Mouse (Mus musculus) forebrain, embryonic 16.5 days (tissue): Measurements from ENCODE around the gene Specc1. TPM values are rescaled to one million over a fixed set of nuclear protein-coding genes. Genes with fewer than 3 reads are reported as not detected.
A peak's percentile ranks its signal among the peaks of the same experiment; 100 is the strongest.

Source experiments
- ATAC-seq: fragments of 200-750 bp; cut with Nextera tagmentation; 2 replicates; pipeline ENCODE4 v1.8.0; 2017; ENCODE audit warnings: mild to moderate bottlenecking, moderate library complexity
- H3K27ac ChIP-seq: fragments of 300-500 bp; sonication (generic); 2 replicates; pipeline ENCODE4 v1.5.1; 2014; ENCODE audit warnings: low read length, control low read depth
- H3K27me3 ChIP-seq: fragments of 300-500 bp; sonication (generic); replicated peaks from 2 replicates; pipeline ENCODE4 v1.6.1; 2014; ENCODE audit warnings: low read length; ENCODE audit not compliant: control insufficient read depth, insufficient read depth
- H3K36me3 ChIP-seq: fragments of 300-500 bp; sonication (generic); 2 replicates; pipeline ENCODE4 v1.6.1; 2014; ENCODE audit not compliant: control insufficient read depth, insufficient read depth
- H3K4me1 ChIP-seq: fragments of 300-500 bp; sonication (generic); replicated peaks from 2 replicates; pipeline ENCODE4 v1.6.1; 2014; ENCODE audit warnings: low read length; ENCODE audit not compliant: control insufficient read depth, insufficient read depth
- H3K4me2 ChIP-seq: fragments of 300-500 bp; sonication (generic); 2 replicates; pipeline ENCODE4 v1.6.1; 2014; ENCODE audit warnings: mild to moderate bottlenecking, low read length, control low read depth
- H3K4me3 ChIP-seq: fragments of 300-500 bp; sonication (generic); replicated peaks from 2 replicates; pipeline ENCODE4 v1.5.1; 2014; ENCODE audit warnings: mild to moderate bottlenecking, low read length, control low read depth
- H3K9ac ChIP-seq: fragments of 300-500 bp; sonication (generic); replicated peaks from 2 replicates; pipeline ENCODE4 v1.6.1; 2014; ENCODE audit warnings: low read depth, low read length, control low read depth
- H3K9me3 ChIP-seq: fragments of 300-500 bp; sonication (generic); 2 replicates; pipeline ENCODE4 v1.6.1; 2016; ENCODE audit warnings: low read length; ENCODE audit not compliant: control insufficient read depth
- WGBS: fragments of 180-500 bp; shearing (Covaris S2); extraction: QIAGEN DNeasy Blood & Tissue Kit; methylation state at CpG from one replicate; pipeline ENCODE4 v1.1.7; 2014; 5-methylcytosine and 5-hydroxymethylcytosine counted together
- polyA plus RNA-seq: library from polyadenylated mRNA; unstranded; fragments of >200 nt; fragmentation: Nextera tagmentation; extraction: Ambion mirVana; gene quantifications from 2 replicates; pipeline ENCODE4 v1.2.1, GENCODE M21; 2015

Gene Specc1
- polyA plus RNA-seq, 1 experiment from 2014 or later, result 9.4 TPM

DNA sequence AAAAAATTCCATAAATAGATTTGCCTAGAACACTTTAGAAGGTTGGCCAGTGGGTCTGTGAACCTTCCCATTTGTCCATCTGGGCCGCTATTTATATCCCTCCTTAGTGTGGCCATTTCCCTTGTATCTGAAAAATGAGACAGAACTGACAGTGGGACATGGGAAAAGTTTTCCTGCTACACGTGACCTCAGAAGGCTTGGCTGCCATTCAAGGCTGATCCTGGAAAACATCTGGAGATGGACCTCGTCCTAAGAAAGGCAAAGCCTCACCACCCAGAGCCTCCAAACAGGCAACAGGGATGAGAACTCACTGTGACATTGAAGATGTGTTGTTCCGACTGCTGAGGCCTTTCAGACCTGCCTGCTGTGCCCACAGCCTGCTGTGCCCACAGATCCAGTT, 268.2 kb downstream of the Specc1 start:
- WGBS, result 82% methylated on average over 4 of the region's 4 CpGs
- Histone ChIP-seq H3K9me3 (no peaks in the 10 kb centered on the region), H3K4me3 (no peak overlapping the region), H3K9ac (no peak overlapping the region), H3K4me2 (no peak overlapping the region), H3K4me1 (no peaks in the 10 kb centered on the region), H3K27ac (no peak overlapping the region), H3K27me3 (no peaks in the 10 kb centered on the region), H3K36me3 (no peaks in the 10 kb centered on the region)
- ATAC-seq, result no peak

- WGBS, result 82% methylated on average over 12 of the region's 12 CpGs
Observed at GRCm38 (mm10) chr11:62240631-62241261, 284.2 kb downstream of the Specc1 start.

DNA sequence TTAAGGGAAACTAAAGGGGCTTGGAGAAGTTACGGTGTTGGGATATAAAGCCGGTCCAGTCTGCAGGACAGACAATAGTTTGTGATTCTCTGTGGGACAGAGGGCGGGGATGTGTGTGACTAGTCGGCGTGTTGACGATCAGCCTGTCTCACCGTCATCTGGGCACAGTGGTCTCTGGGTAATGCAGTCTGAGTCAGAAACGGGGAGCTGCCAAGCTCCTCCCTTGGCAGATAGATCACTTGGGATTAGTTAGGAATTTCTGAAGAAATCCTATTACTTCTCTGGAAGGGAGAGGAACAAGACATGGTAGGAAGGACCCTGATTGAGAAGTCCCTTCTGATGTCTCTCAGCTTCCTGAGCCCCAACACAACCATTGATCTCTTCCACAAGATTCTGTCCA, 287.3 kb downstream of the Specc1 start:
- Histone ChIP-seq H3K27ac (no peak overlapping the region), H3K27me3 (peaks cover 5% of the 10 kb centered on the region; the same call in 1 of the 2 replicates), H3K4me2 (no peak overlapping the region), H3K9ac (no peak overlapping the region), H3K9me3 (no peaks in the 10 kb centered on the region), H3K36me3 (no peaks in the 10 kb centered on the region), H3K4me3 (no peak overlapping the region), H3K4me1 (peaks cover 6% of the 10 kb centered on the region)
- WGBS, result 84% methylated on average over 8 of the region's 8 CpGs
- no peak for ATAC-seq

More at GRCm38 (mm10) chr11:62240631-62241261, 284.2 kb downstream of the Specc1 start:
- no peak for ATAC-seq
- Histone ChIP-seq H3K36me3 (no peaks in the 10 kb centered on the region), H3K27ac (no peak overlapping the region), H3K9ac (no peak overlapping the region), H3K27me3 (no peaks in the 10 kb centered on the region), H3K4me1 (no peaks in the 10 kb centered on the region), H3K4me3 (no peak overlapping the region), H3K4me2 (no peak overlapping the region), H3K9me3 (no peaks in the 10 kb centered on the region)

DNA sequence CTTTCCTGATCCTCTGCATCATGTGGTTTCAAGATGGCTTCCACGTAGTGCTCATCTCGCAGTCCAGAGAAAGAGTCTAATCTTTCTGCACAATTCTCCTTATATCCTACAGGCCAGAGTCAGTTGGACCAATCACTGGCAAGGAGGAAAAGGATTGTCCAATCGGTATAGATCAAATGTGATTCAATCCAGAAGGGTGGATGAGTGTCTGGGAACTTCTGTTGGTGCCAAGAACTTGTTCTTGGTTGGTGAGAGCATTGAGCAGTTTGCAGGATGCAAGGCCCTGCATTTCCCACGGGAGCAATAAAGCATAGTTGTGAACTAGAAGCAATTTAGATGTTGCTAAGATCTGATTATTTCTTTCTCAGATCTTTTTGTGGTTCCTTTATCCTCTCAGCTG, 287.9 kb downstream of the Specc1 start:
- Histone ChIP-seq H3K4me1 (peaks cover 12% of the 10 kb centered on the region), H3K9me3 (no peaks in the 10 kb centered on the region), H3K27ac (no peak overlapping the region), H3K9ac (no peak overlapping the region), H3K4me2 (no peak overlapping the region), H3K27me3 (peaks cover 6% of the 10 kb centered on the region; the same call in 1 of the 2 replicates), H3K36me3 (no peaks in the 10 kb centered on the region), H3K4me3 (no peak overlapping the region)
- no peak for ATAC-seq
- WGBS, result 88% methylated on average over 4 of the region's 4 CpGs

DNA sequence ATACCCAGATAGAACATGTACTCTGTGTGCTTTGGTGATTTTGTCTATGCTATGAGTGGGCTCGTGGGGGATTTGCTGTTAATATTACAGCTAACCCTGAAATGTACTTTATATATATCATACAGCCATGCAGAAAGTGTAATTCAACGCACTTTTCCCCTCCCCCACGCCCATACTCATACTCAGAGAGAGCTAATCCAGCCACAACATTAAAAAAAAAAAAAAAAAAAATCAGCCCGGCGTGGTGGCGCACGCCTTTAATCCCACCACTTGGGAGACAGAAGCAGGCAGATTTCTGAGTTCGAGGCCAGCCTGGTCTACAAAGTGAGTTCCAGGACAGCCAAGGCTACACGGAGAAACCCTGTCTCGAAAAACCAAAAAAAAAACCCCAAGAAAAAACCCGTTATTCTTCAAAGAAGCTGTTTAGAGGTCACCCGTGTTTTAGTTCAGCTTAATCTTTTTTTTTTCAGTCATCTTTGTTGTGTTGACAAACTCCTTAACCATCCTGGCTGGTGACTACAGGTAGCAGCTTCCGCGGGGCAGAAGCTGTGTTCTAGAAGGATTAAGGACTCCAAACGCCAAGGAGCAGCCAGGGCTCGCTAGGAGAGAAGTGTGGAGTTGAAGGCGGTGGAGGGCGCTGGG, 291.3 kb downstream of the Specc1 start:
- peaks cover 14% of the 10 kb centered on the region for H3K4me1 ChIP-seq
- H3K4me3 ChIP-seq, result peak overlapping the region; percentile 68
- ATAC-seq, result no peak
- H3K36me3 ChIP-seq, result no peaks in the 10 kb centered on the region
- peaks cover 15% of the 10 kb centered on the region for H3K27me3 ChIP-seq
- H3K27ac ChIP-seq, result no peak overlapping the region
- H3K4me2 ChIP-seq, result peak overlapping the region; percentile 98
- H3K9me3 ChIP-seq, result no peaks in the 10 kb centered on the region
- 43% methylated on average over 18 of the region's 18 CpGs for whole genome bisulfite sequencing
- H3K9ac ChIP-seq, result peak overlapping the region; percentile 53

- ATAC-seq, result peak; percentile 88
- WGBS, result under 1% methylated on average over 69 of the region's 69 CpGs
- H3K27ac ChIP-seq, result no peak within 1 kb of the TSS
Observed at GRCm38 (mm10) chr11:62248401-62249244, 292.1 kb downstream of the Specc1 start, which contains the start of gene Adora2b. Gene Adora2b (plus strand): TSS chr11:62248984.

GRCm38 (mm10) chr11:62249266-62250037, 292.9 kb downstream of the Specc1 start:
- H3K27me3 ChIP-seq, result peaks cover 15% of the 10 kb centered on the region
- ATAC-seq, result peak; percentile 24; the same call in 1 of the 2 replicates
- peaks cover 14% of the 10 kb centered on the region for H3K4me1 ChIP-seq
- H3K9me3 ChIP-seq, result no peaks in the 10 kb centered on the region
- H3K27ac ChIP-seq, result no peak overlapping the region
- H3K9ac ChIP-seq, result peak overlapping the region; percentile 53
- 3% methylated on average over 35 of the region's 35 CpGs for WGBS
- no peaks in the 10 kb centered on the region for H3K36me3 ChIP-seq
- H3K4me3 ChIP-seq, result peak overlapping the region; percentile 68
- H3K4me2 ChIP-seq, result peak overlapping the region; percentile 98

More at GRCm38 (mm10) chr11:62248401-62249244, 292.1 kb downstream of the Specc1 start, which contains the start of gene Adora2b:
- Histone ChIP-seq H3K36me3 (no peaks in the 10 kb centered on the region), H3K9ac (peak within 1 kb of the TSS; percentile 53), H3K4me3 (peak within 1 kb of the TSS; percentile 68), H3K4me1 (peaks cover 14% of the 10 kb centered on the region), H3K27me3 (peaks cover 15% of the 10 kb centered on the region), H3K4me2 (peak within 1 kb of the TSS; percentile 98), H3K9me3 (no peaks in the 10 kb centered on the region)

- H3K27me3 ChIP-seq, result peaks cover 15% of the 10 kb centered on the region
- no peak overlapping the region for H3K4me2 ChIP-seq
Observed at GRCm38 (mm10) chr11:62251047-62251446, 294.5 kb downstream of the Specc1 start.

More at GRCm38 (mm10) chr11:62251047-62251446, 294.5 kb downstream of the Specc1 start:
- 85% methylated on average over 11 of the region's 11 CpGs for WGBS
- Histone ChIP-seq H3K36me3 (no peaks in the 10 kb centered on the region), H3K27ac (no peak overlapping the region), H3K9ac (no peak overlapping the region), H3K9me3 (no peaks in the 10 kb centered on the region), H3K4me3 (no peak overlapping the region), H3K4me1 (peaks cover 14% of the 10 kb centered on the region)
- ATAC-seq, result no peak
